Mouse (Mus musculus): Measurements from ENCODE around the gene Cd5. TPM values are rescaled to one million over a fixed set of nuclear protein-coding genes. Genes with fewer than 3 reads are reported as not detected.
A peak's percentile ranks its signal among the peaks of the same experiment; 100 is the strongest.

Gene Cd5
- polyA plus RNA-seq, 2 experiments from 2014 or later: 449 to 646 TPM

GRCm38 (mm10) chr19:10724629-10725363 lies 14.0 kb downstream of the Cd5 start:
- no peak for ATAC-seq

- no peak for ATAC-seq
These were observed 15.2 kb downstream of the Cd5 start for GRCm38 (mm10) chr19:10723649-10724048.

GRCm38 (mm10) chr19:10723084-10723483 lies 15.7 kb downstream of the Cd5 start:
- ATAC-seq: no peak

GRCm38 (mm10) chr19:10721064-10721463 lies 17.7 kb downstream of the Cd5 start:
- ATAC-seq: no peak

GRCm38 (mm10) chr19:10720524-10720923 lies 18.3 kb downstream of the Cd5 start:
- no peak for ATAC-seq

GRCm38 (mm10) chr19:10719751-10720150 lies 19.1 kb downstream of the Cd5 start:
- ATAC-seq: no peak

- ATAC-seq: no peak
These were observed 20.5 kb downstream of the Cd5 start for GRCm38 (mm10) chr19:10718251-10718775.

GRCm38 (mm10) chr19:10715476-10715875 lies 23.3 kb downstream of the Cd5 start:
- ATAC-seq: peak; percentile 41

GRCm38 (mm10) chr19:10714682-10715475 lies 23.9 kb downstream of the Cd5 start:
- peak; percentile 70 for ATAC-seq

GRCm38 (mm10) chr19:10714168-10714567 lies 24.6 kb downstream of the Cd5 start:
- ATAC-seq: no peak

- no peak for ATAC-seq
These were observed 25.3 kb downstream of the Cd5 start for GRCm38 (mm10) chr19:10713551-10713950.

- ATAC-seq: no peak
These were observed 26.2 kb downstream of the Cd5 start for GRCm38 (mm10) chr19:10712646-10713045.

GRCm38 (mm10) chr19:10712194-10712593 lies 26.6 kb downstream of the Cd5 start:
- no peak for ATAC-seq

GRCm38 (mm10) chr19:10710751-10711150 lies 28.1 kb downstream of the Cd5 start:
- no peak for ATAC-seq

- ATAC-seq: no peak
These were observed 28.7 kb downstream of the Cd5 start for GRCm38 (mm10) chr19:10710088-10710511.

GRCm38 (mm10) chr19:10709360-10710087 lies 29.3 kb downstream of the Cd5 start:
- ATAC-seq: peak; percentile 65

- ATAC-seq: no peak
These were observed 29.9 kb downstream of the Cd5 start for GRCm38 (mm10) chr19:10708900-10709299.

- no peak for ATAC-seq
These were observed 30.9 kb downstream of the Cd5 start for GRCm38 (mm10) chr19:10707881-10708280.

- no peak for ATAC-seq
These were observed 31.5 kb downstream of the Cd5 start for GRCm38 (mm10) chr19:10707087-10707875.

GRCm38 (mm10) chr19:10703470-10703869 lies 35.3 kb downstream of the Cd5 start:
- ATAC-seq: no peak

GRCm38 (mm10) chr19:10702125-10702524 lies 36.7 kb downstream of the Cd5 start:
- no peak for ATAC-seq
